Mouse (Mus musculus) E14TG2a.4 (cell line): ENCODE measurements around the gene Fars2.

Experiments
- H3K27me3 ChIP-seq: 2 replicates; pipeline ENCODE4 v1.6.1; 2014; ENCODE audit warnings: low read length, control low read depth; ENCODE audit not compliant: insufficient read depth
- H3K36me3 ChIP-seq: 2 replicates; pipeline ENCODE4 v1.6.1; 2014; ENCODE audit warnings: low read length, control low read depth; ENCODE audit not compliant: insufficient read depth
- H3K4me1 ChIP-seq: replicated peaks from 2 replicates; pipeline ENCODE4 v1.6.1; 2014; ENCODE audit warnings: low read depth, low read length, control low read depth
- H3K4me3 ChIP-seq: replicated peaks from 2 replicates; pipeline ENCODE4 v1.5.1; 2014; ENCODE audit warnings: mild to moderate bottlenecking, low read length
- H3K9me3 ChIP-seq: 2 replicates; pipeline ENCODE4 v1.6.1; 2014; ENCODE audit warnings: low read length, control low read depth
- CTCF ChIP-seq: conservative IDR thresholded peaks from 2 replicates; pipeline ENCODE4 v1.5.1; 2014; ENCODE audit warnings: low read length
- NANOG ChIP-seq: IDR thresholded peaks from 2 replicates; pipeline ENCODE4 v1.6.1; 2014; ENCODE audit warnings: borderline replicate concordance, low read length, mixed read lengths
- POU5F1 ChIP-seq: IDR thresholded peaks from 2 replicates; pipeline ENCODE4 v1.6.1; 2014; ENCODE audit warnings: low read length, borderline replicate concordance

The Fars2 gene

DNA sequence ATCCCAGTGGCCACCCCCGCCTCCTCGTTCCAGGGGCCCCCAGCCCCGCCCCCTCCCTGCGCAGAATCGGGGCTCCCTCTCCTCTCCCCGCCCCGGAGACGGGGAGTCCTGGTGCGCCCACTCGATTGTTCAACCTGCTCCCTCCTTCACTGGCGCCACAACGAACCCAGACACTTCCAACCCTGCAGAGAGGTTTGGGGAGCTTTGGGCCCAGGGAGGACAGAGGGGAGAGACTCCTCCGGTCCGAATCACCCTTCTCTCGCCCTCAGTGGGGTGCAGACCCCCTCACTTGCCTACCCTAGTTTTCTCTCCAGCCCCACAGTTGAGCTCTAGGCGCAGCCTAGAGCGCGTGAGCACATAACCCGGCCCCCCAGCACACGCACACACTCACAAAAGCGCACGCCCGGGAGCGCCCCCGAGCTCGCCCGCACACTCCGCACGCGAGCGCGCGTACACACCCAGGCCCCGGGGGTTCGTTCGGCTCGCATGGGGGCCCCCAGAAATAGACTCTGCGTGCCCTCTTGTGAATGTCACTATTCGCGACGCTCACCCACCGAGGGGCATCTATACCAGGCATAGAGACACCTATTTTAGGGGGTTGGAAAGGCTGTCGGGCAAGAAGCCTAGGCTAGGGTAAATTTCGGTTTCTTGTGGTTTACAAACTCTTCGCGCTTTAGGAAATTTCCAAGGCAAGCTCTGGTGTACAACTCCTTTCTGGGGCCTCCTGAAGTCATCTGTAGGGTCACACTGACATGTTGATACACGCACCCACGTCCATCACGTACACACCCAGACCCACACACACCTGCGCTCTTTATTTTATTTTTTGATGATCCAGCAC lies 617.7 kb downstream of the Fars2 start, which contains the start of gene Nrn1:
Gene Nrn1 (minus strand): TSS at position 401 of the 841 bp plus-strand sequence.
- no peaks in the 10 kb centered on the region; the same call in 1 of the 2 replicates for H3K9me3 ChIP-seq

GRCm38 (mm10) chr13:36735901-36736618 lies 618.8 kb downstream of the Fars2 start:
- no peak for TF ChIP-seq NANOG
- no peak for TF ChIP-seq POU5F1
- TF ChIP-seq CTCF = no peak
- Histone ChIP-seq H3K9me3 (no peaks in the 10 kb centered on the region; the same call in 1 of the 2 replicates), H3K36me3 (no peaks in the 10 kb centered on the region), H3K4me3 (peak overlapping the region; percentile 75), H3K27me3 (peaks cover 65% of the 10 kb centered on the region), H3K4me1 (peaks cover 40% of the 10 kb centered on the region)

More for the DNA sequence above, 617.7 kb downstream of the Fars2 start, which contains the start of gene Nrn1:
- peak within 1 kb of the TSS; percentile 75 for H3K4me3 ChIP-seq
- no peak for TF ChIP-seq NANOG
- no peak for TF ChIP-seq POU5F1
- TF ChIP-seq CTCF = no peak
- H3K4me1 ChIP-seq = peaks cover 42% of the 10 kb centered on the region
- H3K36me3 ChIP-seq = no peaks in the 10 kb centered on the region
- peaks cover 74% of the 10 kb centered on the region for H3K27me3 ChIP-seq

- Histone ChIP-seq H3K4me1 (peaks cover 35% of the 10 kb centered on the region), H3K36me3 (no peaks in the 10 kb centered on the region), H3K27me3 (peaks cover 59% of the 10 kb centered on the region), H3K4me3 (peak overlapping the region; percentile 75), H3K9me3 (no peaks in the 10 kb centered on the region)
- TF ChIP-seq POU5F1 = no peak
- TF ChIP-seq CTCF = no peak
- no peak for TF ChIP-seq NANOG
Measured at GRCm38 (mm10) chr13:36736619-36736996, 619.4 kb downstream of the Fars2 start.

DNA sequence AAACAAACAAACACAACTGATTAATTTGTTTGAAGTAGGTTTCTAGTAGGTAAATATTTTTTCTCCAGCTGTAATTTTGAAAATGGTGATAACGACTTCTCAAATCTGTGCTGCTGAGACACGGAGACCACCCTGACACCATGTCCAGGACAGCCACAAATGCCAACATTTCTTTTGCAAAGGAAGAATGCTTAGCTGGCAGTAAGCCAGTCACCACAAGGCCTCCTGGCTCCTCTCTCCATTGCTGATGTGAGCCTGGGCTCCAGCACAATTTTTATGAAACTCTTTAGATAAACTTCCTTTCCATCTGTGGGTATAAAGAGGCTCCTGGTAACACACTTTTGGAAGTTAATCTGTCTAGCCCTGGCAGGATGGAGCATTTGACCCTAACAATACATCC lies 632.8 kb downstream of the Fars2 start:
- Histone ChIP-seq H3K4me1 (no peaks in the 10 kb centered on the region), H3K4me3 (no peak overlapping the region), H3K9me3 (no peaks in the 10 kb centered on the region), H3K36me3 (no peaks in the 10 kb centered on the region), H3K27me3 (no peaks in the 10 kb centered on the region)
- TF ChIP-seq POU5F1 (no peak), CTCF (no peak), NANOG (no peak)

DNA sequence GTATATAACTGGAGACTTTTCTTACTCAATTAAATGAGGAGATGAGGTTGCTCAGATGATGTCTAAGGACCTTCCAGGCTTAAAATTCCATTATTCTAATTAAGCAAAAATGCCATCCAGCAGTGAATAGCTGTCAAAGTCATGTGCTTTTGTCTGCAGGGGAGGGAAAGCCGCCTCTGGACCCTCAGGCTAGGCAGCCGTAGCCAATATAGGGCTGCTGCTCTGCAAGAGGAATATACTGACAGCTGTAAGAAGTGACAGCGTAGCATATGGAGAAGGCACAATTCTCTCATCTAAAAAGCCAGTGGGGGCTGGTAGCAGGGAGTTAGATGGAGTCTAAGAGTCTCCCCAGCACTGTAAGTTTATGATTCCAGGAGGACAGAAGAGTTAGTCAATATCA lies 634.6 kb downstream of the Fars2 start:
- TF ChIP-seq NANOG = no peak
- no peak for TF ChIP-seq CTCF
- TF ChIP-seq POU5F1 = no peak
- no peaks in the 10 kb centered on the region for H3K9me3 ChIP-seq
- H3K4me3 ChIP-seq = no peak overlapping the region
- H3K27me3 ChIP-seq = no peaks in the 10 kb centered on the region
- no peaks in the 10 kb centered on the region for H3K36me3 ChIP-seq
- no peaks in the 10 kb centered on the region for H3K4me1 ChIP-seq

DNA sequence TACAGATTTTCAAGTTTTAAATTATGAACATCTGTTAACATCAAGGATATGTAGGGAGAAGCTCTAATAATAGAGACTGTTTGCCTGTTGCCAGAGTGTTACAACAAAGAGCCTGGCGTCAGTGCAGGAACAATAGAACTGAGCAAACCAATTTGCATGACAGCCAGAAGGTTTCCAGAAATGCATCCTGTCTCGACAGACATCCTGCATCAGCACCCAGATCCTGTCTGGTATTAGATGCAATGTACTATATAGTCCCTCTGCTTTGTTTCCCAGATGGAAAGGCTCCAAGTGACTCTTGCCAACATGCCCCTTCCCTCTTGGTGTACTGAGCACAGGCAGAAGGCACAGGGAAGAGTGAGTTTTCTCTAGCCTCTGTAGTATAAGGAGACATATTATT lies 649.6 kb downstream of the Fars2 start:
- TF ChIP-seq POU5F1 = no peak
- no peak for TF ChIP-seq CTCF
- TF ChIP-seq NANOG = no peak

More for the DNA sequence above, 649.6 kb downstream of the Fars2 start:
- Histone ChIP-seq H3K27me3 (no peaks in the 10 kb centered on the region), H3K4me1 (no peaks in the 10 kb centered on the region), H3K36me3 (no peaks in the 10 kb centered on the region), H3K9me3 (no peaks in the 10 kb centered on the region), H3K4me3 (no peak overlapping the region)
